Mouse (Mus musculus) liver, adult 2 months (tissue): ENCODE measurements around the gene Sec61g.

Source experiments
- CTCF ChIP-seq: fragments of 200-500 bp; IDR thresholded peaks from 2 replicates; pipeline ENCODE4 v1.5.1; 2011; ENCODE audit warnings: low read depth, low read length, control low read depth
- POLR2A ChIP-seq: fragments of 200-500 bp; IDR thresholded peaks from 2 replicates; pipeline ENCODE4 v1.6.1; 2011; ENCODE audit warnings: low read length, control low read depth; ENCODE audit not compliant: insufficient read depth; ENCODE audit errors: extremely low read depth

- TF ChIP-seq POLR2A (no peak), CTCF (no peak)
Observed at GRCm38 (mm10) chr11:16526467-16526866, 18.2 kb upstream of the Sec61g start.
